Mouse (Mus musculus): Measurements from ENCODE around the gene Zp1. TPM values are rescaled to one million over a fixed set of nuclear protein-coding genes. Genes with fewer than 3 reads are reported as not detected.

The Zp1 gene
- under 1 TPM in 1 of 2 experiments, not detected in 1; 0.49 TPM for total RNA-seq (2021)
- long read RNA-seq, experiment 1, result 0 reads
- long read RNA-seq, experiment 2, result 0 reads

DNA sequence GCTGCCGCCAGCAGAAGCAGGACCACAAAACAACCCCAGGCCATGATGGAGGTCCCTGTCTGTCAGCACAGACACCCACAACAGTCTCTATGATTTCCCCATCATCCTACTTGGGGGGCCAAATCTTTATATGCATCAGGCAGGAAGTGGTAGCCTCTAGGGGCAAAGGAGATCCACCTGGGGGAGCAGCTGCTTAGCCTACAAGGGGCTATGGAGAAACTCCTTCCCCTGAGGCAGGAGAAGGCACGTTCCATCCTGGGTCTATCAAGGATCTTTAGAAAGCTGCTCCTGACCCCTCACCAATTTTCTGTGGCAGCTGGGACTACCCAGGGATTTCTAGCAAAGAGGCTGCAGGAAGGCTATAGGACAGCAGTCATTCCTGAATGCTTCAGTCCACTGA lies at the start of gene Zp1:
TSS of gene Zp1 (minus strand) at position 101 of the 400 bp plus-strand sequence.
- DNase-seq (ENCODE audit: low spot score in 2 of 2), result no peak

DNA sequence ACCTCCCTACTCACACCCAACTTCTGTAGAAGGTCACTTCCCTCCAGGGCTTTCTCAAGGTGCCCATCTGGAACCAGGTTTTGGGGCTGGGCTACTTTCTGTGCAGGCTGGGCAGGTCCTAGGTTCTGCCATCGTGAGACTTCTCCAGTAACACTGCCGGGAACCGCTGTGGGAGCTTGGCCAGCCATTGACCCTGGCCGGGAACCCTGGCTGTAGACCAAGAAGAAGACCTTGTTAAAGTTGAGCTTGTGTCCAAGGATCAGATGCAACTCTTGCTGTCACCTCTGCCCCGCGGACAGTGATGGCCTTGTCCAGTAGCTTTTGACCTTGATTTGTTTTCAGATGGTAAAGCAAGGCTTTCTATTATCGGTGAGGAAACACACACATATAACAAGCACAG lies 48.1 kb upstream of the Zp1 start:
- DNase-seq (ENCODE audit: low spot score in 2 of 2), result no peak

DNA sequence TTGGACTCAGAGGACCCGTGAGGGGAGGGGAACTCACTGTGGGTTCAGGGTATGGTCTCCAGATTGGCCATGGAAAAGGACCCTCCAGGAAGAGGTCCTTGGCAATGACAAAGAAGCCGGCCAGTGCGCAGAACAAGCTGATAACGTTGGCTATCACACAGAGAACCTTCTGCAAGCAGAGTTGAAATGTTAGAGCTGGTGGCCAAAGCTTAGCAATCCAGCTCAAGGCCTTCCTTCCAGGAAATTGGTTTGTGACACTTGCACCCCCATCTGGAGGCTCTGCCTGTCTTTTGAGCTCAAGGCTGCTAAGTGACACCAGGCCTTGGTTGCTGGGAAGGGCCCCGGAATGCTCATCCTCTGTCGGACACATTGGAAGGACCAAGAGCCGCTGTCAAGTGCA lies 45.3 kb upstream of the Zp1 start:
- no peak for DNase-seq (ENCODE audit: low spot score in 2 of 2)

DNA sequence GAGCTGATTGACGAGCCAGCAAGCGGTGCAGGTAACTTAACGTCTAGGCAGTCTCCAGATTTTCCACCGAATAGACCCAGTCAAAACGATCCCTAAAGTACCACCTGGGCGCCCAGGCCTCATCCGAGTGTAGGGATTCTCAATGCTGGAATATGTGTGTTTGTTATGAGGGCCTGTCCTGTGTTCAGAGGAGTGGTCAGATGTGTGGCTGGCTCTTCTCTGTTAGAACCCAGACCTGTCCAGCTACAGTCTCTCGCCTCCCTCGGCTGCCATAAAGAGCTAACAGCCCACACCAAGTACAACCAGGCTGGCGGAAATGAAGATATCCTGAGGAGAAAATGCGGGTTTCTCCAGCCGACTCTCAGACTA lies 39.5 kb upstream of the Zp1 start:
- no peak for DNase-seq (ENCODE audit: low spot score in 2 of 2)

DNA sequence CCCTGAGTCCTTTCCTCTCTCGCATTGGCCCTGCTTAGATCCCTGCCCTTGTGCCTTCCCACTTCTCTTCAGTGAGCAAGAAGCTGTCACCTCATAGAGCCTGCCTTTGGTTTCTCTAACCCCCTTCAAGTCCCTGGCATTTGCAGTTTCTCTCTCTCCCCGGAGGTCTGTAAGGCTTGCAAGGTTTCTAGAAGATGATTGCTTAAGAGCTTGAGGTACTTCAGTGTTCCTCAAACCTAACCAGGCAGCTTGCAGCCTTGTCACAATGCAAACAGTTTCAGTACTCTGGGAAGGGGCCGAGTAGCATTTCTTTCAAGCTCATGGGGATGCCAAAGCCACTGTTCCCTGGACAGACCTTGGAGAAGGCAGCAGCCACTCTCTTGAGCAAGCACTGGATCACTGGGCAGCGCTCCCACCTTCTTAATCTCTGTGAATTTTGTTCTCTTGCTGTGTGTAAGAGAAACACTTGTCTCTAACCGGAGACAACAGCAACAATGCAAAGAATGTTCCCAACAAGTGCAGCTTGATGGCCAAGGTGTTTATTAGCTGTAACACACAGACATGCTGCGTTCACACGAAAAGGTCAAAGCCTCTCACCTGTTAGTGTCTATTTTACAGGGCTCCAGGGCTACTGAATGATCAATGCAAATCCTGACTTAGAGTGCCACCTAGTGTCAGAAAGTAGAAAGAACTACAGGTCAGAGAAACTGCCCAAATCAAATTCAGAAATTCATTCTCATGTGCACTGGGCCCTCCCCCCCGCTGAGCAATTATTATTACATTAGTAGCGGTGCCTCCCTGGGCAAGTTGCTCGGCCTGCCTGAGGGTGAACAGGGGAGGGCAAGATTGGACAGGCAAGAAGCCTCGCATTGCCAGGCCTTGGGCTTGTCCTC lies 38.9 kb upstream of the Zp1 start:
- DNase-seq (ENCODE audit: low spot score in 2 of 2), result peak in 1 of 2 experiments; percentile 40

DNA sequence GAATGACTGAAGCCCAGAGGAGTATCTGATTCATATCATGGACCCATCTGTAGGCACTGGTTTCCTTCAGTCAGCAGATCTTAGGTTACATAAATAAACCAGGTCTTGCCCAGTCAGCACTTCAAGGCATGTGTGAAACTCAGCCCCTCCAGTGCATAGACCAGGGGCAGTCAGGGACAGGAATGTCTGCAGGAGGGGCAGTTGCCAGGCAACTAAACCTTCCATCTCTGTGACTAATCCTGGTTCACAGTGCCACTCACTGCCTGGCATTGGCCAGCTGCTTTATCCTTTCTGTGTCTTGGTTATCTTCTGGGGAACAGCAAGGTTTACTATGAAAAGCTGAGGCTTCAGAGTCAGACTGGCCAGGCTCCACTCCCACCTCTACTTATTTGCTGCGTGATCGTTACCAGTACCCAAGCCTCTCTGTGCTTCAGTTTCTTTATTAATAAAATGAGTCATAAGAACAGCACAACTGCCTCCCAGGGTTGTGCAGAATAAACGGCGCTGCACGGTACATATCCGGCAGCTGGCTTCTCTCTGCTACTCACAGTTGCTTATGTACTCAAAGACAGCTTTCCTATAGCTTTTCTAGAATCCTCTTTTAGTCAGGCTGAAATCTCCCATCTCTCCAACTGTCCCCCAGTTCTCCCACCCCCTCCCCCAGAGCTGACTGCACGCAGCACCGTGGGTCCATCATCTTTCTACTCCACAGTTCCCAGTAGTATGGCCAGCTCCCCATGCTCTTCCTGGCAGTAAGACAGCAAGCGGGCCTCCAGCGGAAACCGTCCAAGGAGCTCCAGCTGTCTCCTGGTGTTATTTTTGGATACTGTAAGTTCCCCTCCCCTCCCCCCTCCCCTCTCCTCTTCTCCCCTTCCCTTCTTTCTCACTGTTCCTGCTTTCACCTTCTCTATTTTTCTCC lies 31.8 kb upstream of the Zp1 start:
- peak in 1 of 2 experiments; percentile 65 for DNase-seq (ENCODE audit: low spot score in 2 of 2)

DNA sequence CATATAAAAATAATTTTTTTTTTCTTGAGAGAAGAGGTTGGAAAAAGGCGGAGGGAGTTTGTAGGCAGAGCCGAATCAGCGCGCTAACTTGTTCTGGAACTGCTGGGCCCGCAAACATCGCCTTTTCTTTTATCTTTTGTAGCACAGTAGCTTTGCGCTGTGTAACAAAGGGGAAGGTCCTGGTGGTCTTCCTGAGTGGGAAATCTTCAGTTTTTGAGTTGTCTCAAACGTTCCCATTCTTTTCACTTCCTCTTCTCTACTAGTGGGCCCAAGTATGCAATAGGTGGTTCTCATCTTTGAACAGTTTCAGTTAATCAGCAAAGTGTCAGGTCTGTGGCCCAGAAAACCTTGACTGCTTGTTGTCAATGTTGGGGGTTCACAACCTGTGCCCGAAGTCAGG lies 29.1 kb upstream of the Zp1 start:
- no peak for DNase-seq (ENCODE audit: low spot score in 2 of 2)

DNA sequence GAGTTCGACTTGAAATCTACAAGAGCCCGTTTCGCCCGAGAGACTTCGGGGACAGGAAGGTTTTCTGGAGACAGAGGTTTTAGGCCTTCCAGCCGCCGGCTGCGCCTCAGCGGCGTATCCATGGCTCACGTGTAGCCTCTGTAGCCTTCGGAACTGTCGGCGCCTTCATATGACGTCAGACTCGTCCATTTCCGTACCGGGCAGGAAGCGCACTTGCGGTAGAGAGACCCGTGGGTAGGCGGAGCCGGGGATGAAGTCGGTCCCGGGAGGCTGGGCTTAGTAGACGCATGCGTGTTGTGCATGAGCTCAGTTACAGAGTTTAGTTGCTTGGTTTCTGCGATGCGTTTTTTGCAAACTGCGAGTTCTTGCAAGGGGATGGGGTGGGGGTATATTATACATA lies 28.7 kb upstream of the Zp1 start, which contains the start of gene Ccdc86:
TSS of gene Ccdc86 (minus strand) at position 155 of the 400 bp plus-strand sequence.
- peak; percentile 90 to 97 for DNase-seq (ENCODE audit: low spot score in 2 of 2)

DNA sequence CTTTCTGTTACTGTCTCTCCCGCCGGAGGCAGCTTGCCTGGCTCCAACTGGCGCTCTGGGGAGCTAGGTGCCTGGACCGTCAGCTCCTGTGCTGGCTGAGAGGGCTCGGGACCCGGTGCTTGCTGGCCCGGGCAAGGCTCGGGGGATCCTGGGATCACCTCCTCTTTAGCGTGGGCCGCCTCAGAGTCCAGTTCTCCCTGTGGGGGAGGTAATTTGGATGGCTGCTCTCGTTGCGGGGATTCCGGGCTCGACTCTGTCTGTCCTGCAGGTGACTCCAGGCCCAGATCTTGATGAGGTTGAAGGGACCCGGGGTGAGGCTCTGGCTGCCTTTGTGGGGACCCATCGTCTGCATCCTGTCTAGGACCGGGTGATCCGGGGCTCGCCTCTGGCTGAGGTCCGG lies 28.0 kb upstream of the Zp1 start:
- DNase-seq (ENCODE audit: low spot score in 2 of 2), result peak in 1 of 2 experiments; percentile 25

DNA sequence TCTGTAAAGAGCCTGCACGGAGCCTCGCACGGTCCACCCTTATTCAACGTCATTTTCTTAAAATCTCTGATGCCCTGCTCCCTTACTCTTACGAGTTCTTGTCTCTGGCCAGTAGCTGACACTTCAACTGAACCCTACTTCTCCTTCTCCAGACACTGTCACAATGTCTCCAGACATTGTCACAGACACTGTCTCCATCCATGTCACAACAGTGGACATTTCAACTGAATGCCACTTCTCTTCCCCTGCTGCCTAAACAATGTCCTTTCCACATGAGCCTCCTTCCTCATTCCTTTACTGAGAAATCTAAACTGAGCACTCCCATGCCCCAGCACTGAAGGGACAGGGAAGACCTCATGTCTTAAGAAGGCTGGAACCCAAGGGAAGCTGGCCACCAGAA lies 26.8 kb upstream of the Zp1 start:
- no peak for DNase-seq (ENCODE audit: low spot score in 2 of 2)

DNA sequence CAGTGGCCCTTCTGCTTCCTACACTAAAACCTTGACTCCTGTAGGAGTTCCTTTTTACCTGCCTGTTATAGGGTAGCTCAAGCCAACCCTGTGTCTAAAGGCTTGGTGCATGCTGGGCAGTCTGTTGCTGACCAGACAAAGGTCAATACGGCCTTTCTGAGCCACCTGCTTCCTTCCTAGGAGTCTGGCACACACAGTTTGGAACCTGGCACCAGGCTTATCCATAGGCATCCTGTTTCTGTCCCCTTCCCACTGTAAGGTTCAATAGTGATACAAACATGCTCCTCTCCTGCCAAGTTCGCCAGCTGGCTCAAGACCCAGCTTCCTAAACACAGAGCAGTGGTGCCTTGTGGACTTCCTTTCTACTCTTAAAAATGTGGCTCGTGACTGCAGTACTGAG lies 26.1 kb upstream of the Zp1 start:
- no peak for DNase-seq (ENCODE audit: low spot score in 2 of 2)

DNA sequence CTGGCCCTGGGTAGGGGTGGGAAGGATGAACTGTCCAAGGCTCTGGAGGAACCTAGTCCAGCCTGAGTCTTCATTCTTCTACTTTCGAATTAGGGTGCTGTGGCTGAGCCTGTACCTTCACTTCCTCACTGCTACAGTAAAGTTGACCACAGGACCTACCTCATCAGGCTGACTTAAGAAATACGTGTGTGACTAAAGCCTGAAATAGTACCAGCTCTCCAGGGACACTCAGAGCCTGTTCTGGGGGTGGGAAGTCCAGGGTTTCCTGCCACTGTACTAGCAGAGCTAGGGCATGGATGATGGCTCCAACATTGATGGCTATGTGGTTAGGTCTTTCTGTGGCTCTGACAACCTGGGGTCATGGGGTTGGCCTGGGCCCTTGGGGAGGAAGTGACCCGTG lies 23.5 kb upstream of the Zp1 start:
- DNase-seq (ENCODE audit: low spot score in 2 of 2), result no peak

DNA sequence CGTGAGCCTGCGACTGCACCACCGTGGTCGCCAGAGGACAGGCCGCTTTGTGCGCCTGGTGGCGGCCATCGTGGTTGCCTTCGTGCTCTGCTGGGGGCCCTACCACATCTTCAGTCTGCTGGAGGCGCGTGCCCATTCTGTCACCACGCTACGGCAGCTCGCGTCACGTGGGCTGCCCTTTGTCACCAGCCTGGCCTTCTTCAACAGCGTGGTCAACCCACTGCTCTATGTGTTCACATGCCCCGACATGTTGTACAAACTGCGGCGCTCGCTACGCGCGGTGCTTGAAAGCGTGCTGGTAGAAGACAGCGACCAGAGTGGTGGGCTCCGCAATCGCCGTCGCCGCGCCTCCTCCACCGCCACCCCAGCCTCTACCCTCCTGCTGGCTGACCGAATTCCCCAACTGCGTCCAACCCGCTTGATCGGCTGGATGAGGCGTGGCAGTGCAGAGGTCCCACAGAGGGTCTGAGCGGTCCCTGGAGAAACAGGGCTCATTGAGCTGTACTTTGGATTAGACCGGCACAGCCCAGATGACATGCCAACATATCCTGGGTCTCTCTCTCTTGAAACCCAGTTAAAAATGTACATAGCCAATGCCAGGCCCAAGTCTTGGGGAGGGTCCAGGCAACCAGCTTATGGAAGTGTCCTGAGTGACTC lies 20.5 kb upstream of the Zp1 start:
- DNase-seq (ENCODE audit: low spot score in 2 of 2), result no peak

DNA sequence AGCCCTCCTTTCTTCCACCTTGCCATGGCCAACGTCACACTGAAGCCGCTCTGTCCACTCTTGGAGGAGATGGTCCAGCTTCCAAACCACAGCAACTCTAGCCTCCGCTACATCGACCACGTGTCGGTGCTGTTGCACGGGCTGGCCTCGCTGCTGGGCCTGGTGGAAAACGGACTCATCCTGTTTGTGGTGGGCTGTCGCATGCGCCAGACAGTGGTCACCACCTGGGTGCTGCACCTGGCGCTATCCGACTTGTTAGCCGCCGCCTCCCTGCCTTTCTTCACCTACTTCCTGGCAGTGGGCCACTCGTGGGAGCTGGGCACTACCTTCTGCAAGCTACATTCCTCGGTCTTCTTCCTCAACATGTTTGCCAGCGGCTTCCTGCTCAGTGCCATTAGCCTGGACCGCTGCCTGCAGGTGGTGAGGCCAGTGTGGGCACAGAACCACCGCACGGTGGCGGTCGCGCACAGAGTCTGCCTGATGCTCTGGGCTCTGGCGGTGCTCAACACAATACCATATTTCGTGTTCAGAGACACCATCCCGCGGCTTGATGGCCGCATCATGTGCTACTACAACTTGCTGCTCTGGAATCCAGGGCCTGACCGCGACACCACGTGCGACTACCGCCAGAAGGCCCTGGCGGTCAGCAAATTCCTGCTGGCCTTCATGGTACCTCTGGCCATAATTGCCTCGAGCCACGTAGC lies 19.8 kb upstream of the Zp1 start:
- DNase-seq (ENCODE audit: low spot score in 2 of 2), result peak in 1 of 2 experiments; percentile 54

DNA sequence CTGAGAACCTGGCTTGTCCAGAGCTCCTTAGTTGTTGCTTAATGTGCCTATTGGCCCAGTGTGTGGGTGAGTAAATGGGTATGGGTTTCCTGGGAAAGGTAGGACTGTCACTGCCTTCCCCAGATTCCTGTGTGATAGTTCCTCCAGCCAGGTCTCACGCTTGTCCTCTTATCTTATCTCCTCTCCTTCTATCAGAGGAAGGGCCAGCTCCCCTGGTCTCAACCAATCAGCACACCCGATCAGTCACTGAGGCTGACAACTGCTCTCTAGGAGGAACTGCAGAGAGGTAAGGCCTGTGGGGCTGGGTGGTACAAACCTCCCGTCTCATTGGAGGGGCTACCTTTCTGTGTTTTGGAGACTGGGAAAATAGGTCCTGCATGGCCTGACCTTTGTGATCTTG lies 18.3 kb upstream of the Zp1 start:
- DNase-seq (ENCODE audit: low spot score in 2 of 2), result no peak

DNA sequence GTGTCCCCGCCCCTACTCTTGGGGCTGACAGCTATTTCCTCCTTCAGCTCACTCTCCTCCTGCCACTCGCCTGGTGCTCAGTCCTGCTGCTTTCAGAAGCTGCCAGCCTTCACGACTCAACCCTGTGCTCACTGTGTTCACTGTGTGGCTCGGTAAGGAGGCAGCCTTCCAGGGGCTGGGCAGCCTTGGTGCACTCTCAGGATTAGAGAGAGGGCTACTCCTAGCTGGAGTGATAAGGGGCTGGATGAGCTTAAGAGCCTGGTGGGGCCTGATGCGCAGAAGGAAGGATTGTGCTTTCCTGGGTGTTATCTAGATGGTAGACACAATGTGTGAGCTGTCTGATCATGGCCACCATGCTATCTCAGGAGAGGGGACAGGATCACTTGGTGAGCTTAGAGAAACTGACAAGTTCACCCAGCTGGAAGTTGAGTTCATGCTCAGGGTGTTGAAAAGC lies 16.7 kb upstream of the Zp1 start, which contains the start of gene Ptgdr2:
TSS of gene Ptgdr2 (plus strand) at position 51 of the 454 bp plus-strand sequence.
- no peak for DNase-seq (ENCODE audit: low spot score in 2 of 2)

DNA sequence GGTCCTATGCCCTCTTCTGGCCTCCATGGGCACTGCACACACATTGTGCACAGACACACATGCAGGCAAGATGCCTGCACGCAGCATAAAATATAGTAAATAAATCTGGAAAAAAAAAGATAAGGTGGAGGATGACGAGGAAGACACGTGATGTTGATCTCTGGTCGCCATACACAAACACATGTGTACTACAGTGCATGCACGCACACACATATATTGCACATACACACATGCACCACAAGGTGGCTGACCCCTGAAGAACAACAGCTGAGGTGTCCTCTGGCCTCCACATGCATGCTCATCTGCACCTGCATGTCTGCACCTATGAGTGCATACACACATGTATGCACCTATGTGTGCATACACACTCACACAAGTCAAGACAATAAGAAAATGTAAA lies 15.6 kb upstream of the Zp1 start:
- DNase-seq (ENCODE audit: low spot score in 2 of 2), result no peak

DNA sequence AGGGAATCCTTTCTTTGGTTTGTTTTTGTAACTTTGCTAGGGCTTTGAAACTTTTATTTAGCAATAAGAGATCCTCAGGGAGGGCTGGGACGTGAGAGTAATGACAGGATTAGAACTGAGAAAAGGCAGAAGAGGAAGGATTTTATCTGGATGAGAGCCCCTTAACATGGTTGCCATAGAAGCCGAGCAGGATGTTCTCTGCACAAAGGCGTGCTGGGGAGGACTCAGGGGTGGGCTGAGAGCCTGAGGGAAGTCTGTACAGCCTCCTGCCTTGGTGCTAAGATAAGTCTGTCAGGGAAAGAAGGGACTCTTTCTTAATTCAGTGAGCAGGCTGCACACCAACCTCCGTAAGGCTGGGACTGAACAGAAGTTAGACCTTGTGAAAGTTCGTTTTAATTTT lies 14.6 kb upstream of the Zp1 start:
- no peak for DNase-seq (ENCODE audit: low spot score in 2 of 2)

DNA sequence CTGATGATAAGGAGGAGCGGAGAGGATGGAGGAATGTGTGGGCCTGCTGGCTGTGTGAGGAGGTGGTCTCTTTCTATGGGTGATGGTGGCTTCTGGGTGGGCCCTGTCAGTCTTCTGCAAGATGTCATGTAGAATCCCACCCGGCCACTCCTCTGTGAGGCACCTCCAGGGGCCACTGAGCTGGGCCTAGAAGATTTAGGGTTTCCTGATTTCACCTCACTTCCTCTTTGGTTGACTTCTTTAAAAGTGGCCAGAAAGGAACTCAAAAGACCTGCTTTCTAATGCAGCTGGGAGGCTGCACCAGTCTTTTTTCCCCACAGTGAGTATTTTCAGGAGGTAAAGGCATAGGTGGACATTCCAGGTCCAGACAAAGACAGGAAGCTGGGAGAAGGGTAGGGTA lies 10.2 kb upstream of the Zp1 start:
- DNase-seq (ENCODE audit: low spot score in 2 of 2), result no peak

DNA sequence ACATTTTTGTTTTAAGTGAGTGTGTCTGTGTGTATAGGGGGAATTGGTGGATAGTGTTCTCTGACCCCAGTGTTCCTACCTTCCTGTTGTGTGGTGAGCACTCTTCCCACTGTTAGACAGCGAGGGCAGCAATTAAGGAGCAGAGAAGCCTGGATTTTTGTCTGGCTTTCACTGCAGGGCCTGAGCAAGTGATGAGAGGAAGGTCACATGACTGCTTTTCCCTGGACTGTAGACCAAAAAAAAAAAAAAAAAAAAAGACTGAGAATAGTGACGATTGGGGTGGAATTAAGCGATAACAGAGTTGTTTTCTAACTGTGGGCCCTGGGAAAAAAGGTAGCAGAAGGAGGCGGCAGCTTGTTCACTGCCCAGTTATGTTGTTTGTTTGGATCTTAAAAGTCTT lies 6.2 kb upstream of the Zp1 start:
- no peak for DNase-seq (ENCODE audit: low spot score in 2 of 2)

Data from gastrocnemius, postnatal 4 days (tissue).